Mouse (Mus musculus): ENCODE data around the gene Fam129a. TPM values are rescaled to one million over a fixed set of nuclear protein-coding genes. Genes with fewer than 3 reads are reported as not detected.
"Not testable (repeated sequence)": the region's sequence is repeated elsewhere in the genome, so short reads cannot be mapped to it uniquely, and the experiment has no call there.

Gene Fam129a
- polyA plus RNA-seq, 1 experiment from 2014 or later = 4.4 TPM

- ATAC-seq (ENCODE audit: insufficient number of reproducible peaks, low FRiP score) = no peak
- Histone ChIP-seq H3K9me3 (replicated peaks) (no peaks in the 10 kb centered on the region), H3K4me2 (no peak overlapping the region), H3K27ac (ENCODE audit: poor library complexity, severe bottlenecking) (no peak overlapping the region), H3K4me3 (no peak overlapping the region), H3K27me3 (replicated peaks) (no peaks in the 10 kb centered on the region), H3K4me1 (replicated peaks) (peaks cover 29% of the 10 kb centered on the region), H3K36me3 (no peaks in the 10 kb centered on the region), H3K9ac (no peak overlapping the region)
- 69% methylated on average over 5 of the region's 5 CpGs for WGBS
Observed at GRCm38 (mm10) chr1:151689032-151689431, 118.0 kb downstream of the Fam129a start.

- Histone ChIP-seq H3K4me3 (no peak overlapping the region), H3K36me3 (no peaks in the 10 kb centered on the region), H3K4me1 (replicated peaks) (peaks cover 33% of the 10 kb centered on the region), H3K9me3 (replicated peaks) (no peaks in the 10 kb centered on the region), H3K4me2 (no peak overlapping the region), H3K27ac (ENCODE audit: poor library complexity, severe bottlenecking) (no peak overlapping the region), H3K27me3 (replicated peaks) (no peaks in the 10 kb centered on the region), H3K9ac (no peak overlapping the region)
- ATAC-seq (ENCODE audit: insufficient number of reproducible peaks, low FRiP score) = no peak
- 68% methylated on average over 8 of the region's 8 CpGs for WGBS
Observed at GRCm38 (mm10) chr1:151689561-151689960, 118.6 kb downstream of the Fam129a start.

GRCm38 (mm10) chr1:151690061-151690460, 119.1 kb downstream of the Fam129a start:
- no peaks in the 10 kb centered on the region for H3K9me3 ChIP-seq (replicated peaks)
- no peak for ATAC-seq (ENCODE audit: insufficient number of reproducible peaks, low FRiP score)
- H3K9ac ChIP-seq = no peak overlapping the region
- 82% methylated on average over 6 of the region's 6 CpGs for WGBS
- no peaks in the 10 kb centered on the region for H3K27me3 ChIP-seq (replicated peaks)
- H3K36me3 ChIP-seq = no peaks in the 10 kb centered on the region
- no peak overlapping the region for H3K27ac ChIP-seq (ENCODE audit: poor library complexity, severe bottlenecking)
- H3K4me1 ChIP-seq (replicated peaks) = peaks cover 32% of the 10 kb centered on the region
- no peak overlapping the region for H3K4me2 ChIP-seq
- no peak overlapping the region for H3K4me3 ChIP-seq

- no peaks in the 10 kb centered on the region for H3K27me3 ChIP-seq (replicated peaks)
- ATAC-seq (ENCODE audit: insufficient number of reproducible peaks, low FRiP score) = no peak
- peaks cover 28% of the 10 kb centered on the region for H3K4me1 ChIP-seq (replicated peaks)
Observed at GRCm38 (mm10) chr1:151690583-151691193, 119.7 kb downstream of the Fam129a start.

GRCm38 (mm10) chr1:151692867-151693266, 121.9 kb downstream of the Fam129a start:
- H3K4me1 ChIP-seq (replicated peaks) = peaks cover 13% of the 10 kb centered on the region
- H3K9me3 ChIP-seq (replicated peaks); H3K27ac ChIP-seq (ENCODE audit: poor library complexity, severe bottlenecking); H3K27me3 ChIP-seq (replicated peaks); H3K9ac ChIP-seq; H3K4me3 ChIP-seq; H3K36me3 ChIP-seq; H3K4me2 ChIP-seq: not testable (repeated sequence)
- peak; percentile 71 for ATAC-seq (ENCODE audit: insufficient number of reproducible peaks, low FRiP score)
- 66% methylated on average over 6 of the region's 6 CpGs for WGBS

More at GRCm38 (mm10) chr1:151690583-151691193, 119.7 kb downstream of the Fam129a start:
- WGBS = 67% methylated on average over 7 of the region's 7 CpGs
- H3K4me2 ChIP-seq = no peak overlapping the region
- H3K27ac ChIP-seq (ENCODE audit: poor library complexity, severe bottlenecking) = no peak overlapping the region
- no peak overlapping the region for H3K4me3 ChIP-seq
- H3K9ac ChIP-seq = no peak overlapping the region
- H3K36me3 ChIP-seq = no peaks in the 10 kb centered on the region
- H3K9me3 ChIP-seq (replicated peaks) = no peaks in the 10 kb centered on the region

GRCm38 (mm10) chr1:151696751-151697150, 125.8 kb downstream of the Fam129a start:
- no peaks in the 10 kb centered on the region for H3K9me3 ChIP-seq (replicated peaks)
- H3K27ac ChIP-seq (ENCODE audit: poor library complexity, severe bottlenecking) = no peak overlapping the region
- H3K27me3 ChIP-seq (replicated peaks) = no peaks in the 10 kb centered on the region
- H3K9ac ChIP-seq = no peak overlapping the region
- H3K4me1 ChIP-seq (replicated peaks) = peaks cover 13% of the 10 kb centered on the region
- WGBS = 84% methylated on average over 7 of the region's 7 CpGs
- no peaks in the 10 kb centered on the region for H3K36me3 ChIP-seq
- no peak overlapping the region for H3K4me2 ChIP-seq
- no peak for ATAC-seq (ENCODE audit: insufficient number of reproducible peaks, low FRiP score)
- H3K4me3 ChIP-seq = no peak overlapping the region

- Histone ChIP-seq H3K9ac (no peak overlapping the region), H3K9me3 (replicated peaks) (no peaks in the 10 kb centered on the region), H3K4me1 (replicated peaks) (peaks cover 8% of the 10 kb centered on the region; the same call in 1 of the 2 replicates), H3K4me3 (no peak overlapping the region), H3K27me3 (replicated peaks) (no peaks in the 10 kb centered on the region), H3K36me3 (no peaks in the 10 kb centered on the region), H3K4me2 (no peak overlapping the region), H3K27ac (ENCODE audit: poor library complexity, severe bottlenecking) (no peak overlapping the region)
- no peak for ATAC-seq (ENCODE audit: insufficient number of reproducible peaks, low FRiP score)
- 76% methylated on average over 7 of the region's 7 CpGs for WGBS
Observed at GRCm38 (mm10) chr1:151697901-151698641, 127.1 kb downstream of the Fam129a start.

GRCm38 (mm10) chr1:151699363-151699762, 128.4 kb downstream of the Fam129a start:
- no peaks in the 10 kb centered on the region for H3K36me3 ChIP-seq
- no peaks in the 10 kb centered on the region for H3K9me3 ChIP-seq (replicated peaks)
- no peak for ATAC-seq (ENCODE audit: insufficient number of reproducible peaks, low FRiP score)
- no peak overlapping the region for H3K4me2 ChIP-seq
- no peaks in the 10 kb centered on the region for H3K27me3 ChIP-seq (replicated peaks)
- 0 out of 2 replicates have a peak, but pooled peaks cover under 1% of the 10 kb centered on the region for H3K4me1 ChIP-seq (replicated peaks)
- H3K4me3 ChIP-seq = no peak overlapping the region
- no peak overlapping the region for H3K9ac ChIP-seq
- no peak overlapping the region for H3K27ac ChIP-seq (ENCODE audit: poor library complexity, severe bottlenecking)
- 57% methylated on average over 7 of the region's 7 CpGs for WGBS

- no peaks in the 10 kb centered on the region for H3K9me3 ChIP-seq (replicated peaks)
- WGBS = 33% methylated on average over 1 of the region's 1 CpGs
- H3K4me1 ChIP-seq (replicated peaks) = peaks cover 10% of the 10 kb centered on the region; the same call in 1 of the 2 replicates
- no peak for ATAC-seq (ENCODE audit: insufficient number of reproducible peaks, low FRiP score)
- no peaks in the 10 kb centered on the region for H3K36me3 ChIP-seq
- H3K4me2 ChIP-seq = no peak overlapping the region
- H3K27ac ChIP-seq (ENCODE audit: poor library complexity, severe bottlenecking) = no peak overlapping the region
- H3K27me3 ChIP-seq (replicated peaks) = no peaks in the 10 kb centered on the region
- H3K4me3 ChIP-seq = no peak overlapping the region
- H3K9ac ChIP-seq = no peak overlapping the region
Observed at GRCm38 (mm10) chr1:151702816-151703215, 131.8 kb downstream of the Fam129a start.

GRCm38 (mm10) chr1:151705723-151706396, 134.9 kb downstream of the Fam129a start:
- Histone ChIP-seq H3K4me2 (peak overlapping the region; percentile 51), H3K27me3 (replicated peaks) (no peaks in the 10 kb centered on the region), H3K4me3 (no peak overlapping the region), H3K9ac (0 out of 2 replicates have a peak overlapping the region, but pooled peaks have one; percentile 5), H3K4me1 (replicated peaks) (peaks cover 23% of the 10 kb centered on the region), H3K36me3 (no peaks in the 10 kb centered on the region), H3K27ac (ENCODE audit: poor library complexity, severe bottlenecking) (no peak overlapping the region), H3K9me3 (replicated peaks) (no peaks in the 10 kb centered on the region)
- peak; percentile 13; the same call in 1 of the 2 replicates for ATAC-seq (ENCODE audit: insufficient number of reproducible peaks, low FRiP score)
- WGBS = 20% methylated on average over 11 of the region's 11 CpGs

- Histone ChIP-seq H3K27ac (ENCODE audit: poor library complexity, severe bottlenecking) (no peak overlapping the region), H3K4me2 (no peak overlapping the region), H3K4me3 (no peak overlapping the region), H3K36me3 (no peaks in the 10 kb centered on the region), H3K4me1 (replicated peaks) (peaks cover 23% of the 10 kb centered on the region), H3K9me3 (replicated peaks) (no peaks in the 10 kb centered on the region), H3K9ac (no peak overlapping the region), H3K27me3 (replicated peaks) (no peaks in the 10 kb centered on the region)
- WGBS = 69% methylated on average over 3 of the region's 3 CpGs
- ATAC-seq (ENCODE audit: insufficient number of reproducible peaks, low FRiP score) = no peak
Observed at GRCm38 (mm10) chr1:151706397-151706752, 135.4 kb downstream of the Fam129a start.

All from heart, embryonic 12.5 days (tissue).